Mouse (Mus musculus) kidney, adult 18-20 months (tissue): ENCODE results near the gene Sgsm2.

Experiments
- DNase-seq: peaks from one replicate; pipeline ENCODE4 v3.0.0; 2021

Gene Sgsm2

DNA sequence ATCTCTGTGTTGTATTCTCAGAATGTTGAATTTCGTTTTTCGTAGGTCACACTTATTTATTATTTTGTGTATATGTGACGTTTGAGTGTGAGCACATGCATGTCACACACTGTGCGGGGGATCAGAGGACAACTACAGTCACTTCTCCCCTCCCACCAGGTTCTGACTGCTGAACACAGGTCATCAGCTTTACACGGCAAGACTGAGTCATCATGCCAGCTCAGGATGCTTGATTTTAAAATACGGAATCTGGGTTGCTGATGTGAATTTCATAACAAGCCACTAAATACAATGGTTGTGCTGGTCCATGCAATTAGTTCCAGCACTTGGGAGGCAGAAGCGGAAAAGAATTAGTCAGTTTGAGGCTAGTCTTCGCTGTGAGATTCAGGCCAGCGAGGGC lies 15.9 kb downstream of the Sgsm2 start:
- DNase-seq, result no peak

DNA sequence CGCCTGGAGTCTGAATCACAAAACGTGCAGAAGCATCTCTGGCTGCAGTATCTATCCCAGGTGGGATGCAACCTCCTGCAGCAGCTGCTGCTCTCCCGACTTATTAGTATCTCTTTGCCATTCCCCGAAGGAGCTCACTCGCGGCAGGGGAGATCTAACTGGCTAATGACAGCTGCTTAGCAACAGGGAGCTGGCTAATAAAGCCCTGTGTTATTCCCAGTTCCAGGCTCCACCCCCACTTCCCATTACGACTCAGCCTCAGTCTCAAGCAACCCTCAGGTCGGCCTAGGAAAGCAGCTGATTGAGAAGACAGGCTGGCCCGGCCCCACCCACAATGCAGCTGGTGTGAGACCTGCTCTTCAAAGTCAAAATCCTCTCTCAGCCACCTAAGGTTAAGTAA lies 20.1 kb downstream of the Sgsm2 start:
- DNase-seq, result peak; percentile 32

DNA sequence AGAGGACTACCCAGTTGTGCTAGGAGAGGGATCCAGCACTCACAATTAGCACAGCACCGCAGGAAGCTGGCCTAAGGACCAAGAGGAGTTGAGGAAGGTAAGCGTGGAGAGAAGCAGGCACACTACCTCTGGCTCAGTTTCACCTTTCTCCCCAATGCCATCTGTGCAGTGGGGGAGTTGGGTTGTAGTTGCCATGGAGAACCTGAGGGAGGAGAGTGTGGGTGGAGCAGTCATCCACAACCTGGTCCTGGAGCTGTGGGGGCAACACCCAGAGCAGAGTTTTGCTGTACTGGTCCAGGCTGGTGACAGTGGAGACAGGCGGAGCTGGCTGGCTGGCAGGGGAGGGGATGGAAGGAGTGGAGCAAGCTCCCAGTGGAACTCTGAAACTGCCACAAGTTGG lies 22.2 kb downstream of the Sgsm2 start:
- no peak for DNase-seq

DNA sequence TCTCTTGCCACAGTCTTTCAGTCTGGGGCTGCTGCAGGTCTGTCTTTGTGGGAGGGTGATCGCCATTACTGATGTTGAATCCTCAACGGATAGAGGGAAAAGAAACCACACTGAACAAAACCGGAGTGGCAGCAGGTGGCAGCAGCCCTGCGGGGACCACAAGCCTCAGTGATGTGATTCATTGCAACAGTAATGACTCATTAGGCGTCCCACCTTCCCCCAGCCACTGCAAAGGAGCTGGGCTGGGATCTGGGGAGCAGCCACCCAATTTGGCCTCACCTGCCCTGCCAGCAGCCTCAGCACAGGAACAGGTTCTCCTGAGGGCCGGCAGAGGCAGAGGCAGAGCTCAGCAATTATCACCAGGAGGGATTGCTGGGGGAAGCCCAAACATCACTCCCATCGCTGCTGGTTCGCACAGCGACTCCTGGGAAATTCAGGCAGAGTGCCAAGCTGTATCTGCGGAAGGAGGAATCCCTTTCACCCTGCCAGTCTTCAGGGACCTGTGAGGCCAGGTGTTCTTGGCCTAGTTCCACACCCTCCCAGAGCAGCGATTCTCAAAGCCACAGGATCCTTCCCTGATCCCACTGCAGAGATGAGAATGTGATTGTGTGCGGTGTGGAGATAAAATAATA lies 25.8 kb downstream of the Sgsm2 start:
- DNase-seq, result no peak

DNA sequence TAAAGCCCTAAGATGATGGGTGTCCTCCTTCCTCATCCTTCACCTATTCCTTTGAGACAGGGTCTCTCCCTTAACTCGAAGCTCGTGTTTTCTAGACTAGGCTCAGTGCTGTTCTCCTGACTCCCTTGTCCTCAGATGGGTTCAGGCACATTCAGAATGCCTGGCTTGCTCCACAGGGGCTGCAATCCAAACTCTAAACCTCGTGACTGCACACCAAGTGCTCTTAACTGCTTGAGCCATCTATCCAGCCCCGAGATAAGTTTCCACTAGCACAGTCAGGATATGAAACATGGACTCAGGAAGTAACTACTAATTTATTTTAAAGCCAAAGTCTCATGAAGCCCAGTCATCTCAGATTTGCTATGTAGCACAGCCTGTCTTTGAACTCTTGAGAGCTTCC lies 26.3 kb downstream of the Sgsm2 start:
- DNase-seq, result no peak

DNA sequence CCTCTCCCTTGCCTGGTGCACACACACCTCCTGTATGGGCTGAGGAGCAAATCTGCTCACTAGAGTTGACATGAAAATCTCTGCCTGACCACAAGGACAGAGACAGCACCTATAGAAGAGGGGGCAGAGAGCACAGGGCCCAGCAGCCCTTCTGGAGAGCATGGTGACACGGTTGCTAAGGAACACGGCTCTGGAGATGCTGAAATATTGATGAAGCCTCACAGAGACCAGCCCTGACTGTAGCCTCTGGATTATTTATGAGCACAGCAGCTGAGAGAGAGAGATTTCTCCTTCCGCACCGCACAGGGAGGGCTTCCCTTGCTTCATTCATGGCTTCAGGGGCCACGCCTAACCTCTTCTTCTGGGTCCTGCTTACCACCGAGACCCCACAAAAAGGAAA lies 27.3 kb downstream of the Sgsm2 start:
- DNase-seq, result no peak

DNA sequence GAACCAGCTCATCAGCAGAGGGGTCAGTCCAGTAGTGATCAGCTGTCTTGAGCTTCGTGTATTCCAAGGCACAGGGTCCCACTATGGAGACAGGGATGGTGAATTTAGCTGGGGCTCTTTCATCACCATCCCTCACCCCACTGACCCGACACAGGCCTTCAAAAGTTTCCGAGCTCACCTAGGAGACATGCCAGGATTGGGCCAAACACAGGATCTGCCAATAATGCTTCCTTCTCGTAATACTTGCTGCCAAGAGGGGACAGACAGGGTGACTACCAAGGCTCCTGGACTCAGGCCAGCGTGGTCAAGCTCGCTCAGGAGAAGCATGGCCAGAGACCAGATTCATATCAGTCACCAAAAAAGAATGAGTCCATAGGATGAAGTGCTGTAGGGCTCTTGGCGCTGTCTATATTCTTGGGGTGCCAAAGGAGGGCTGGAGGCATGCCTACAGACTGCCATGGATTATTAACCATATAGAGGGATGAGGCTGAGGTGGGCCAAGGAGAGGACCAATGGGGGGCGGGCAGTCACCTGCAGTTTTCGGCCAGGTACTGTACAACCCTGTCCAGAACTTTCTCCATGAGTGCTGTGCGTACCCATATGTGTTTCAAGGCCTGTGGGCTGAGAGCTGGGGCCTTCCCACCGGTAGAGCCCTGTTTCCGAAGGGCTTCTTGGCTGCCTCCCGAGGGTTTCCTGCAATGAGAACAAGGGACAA lies 28.7 kb downstream of the Sgsm2 start:
- DNase-seq, result no peak

DNA sequence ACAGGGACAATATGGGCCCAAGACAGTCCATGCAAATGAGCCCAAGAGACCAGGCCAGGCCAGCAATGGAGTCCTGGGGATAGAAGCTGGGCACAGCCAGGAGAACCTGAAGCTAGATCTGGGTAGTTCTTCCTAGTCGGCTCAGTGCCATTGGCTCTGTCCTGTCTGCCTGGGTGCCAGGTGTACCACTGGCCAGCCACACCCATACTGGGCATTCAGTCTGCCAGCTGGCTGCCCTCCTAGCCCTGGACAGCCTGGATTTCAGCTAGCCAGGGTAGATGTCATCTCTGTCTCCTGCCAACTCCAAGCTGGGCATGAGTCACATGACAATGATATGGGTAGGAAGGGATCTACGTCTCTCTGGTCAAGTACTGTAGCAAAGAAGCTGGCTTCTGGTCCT lies 29.7 kb downstream of the Sgsm2 start:
- DNase-seq, result peak; percentile 69

DNA sequence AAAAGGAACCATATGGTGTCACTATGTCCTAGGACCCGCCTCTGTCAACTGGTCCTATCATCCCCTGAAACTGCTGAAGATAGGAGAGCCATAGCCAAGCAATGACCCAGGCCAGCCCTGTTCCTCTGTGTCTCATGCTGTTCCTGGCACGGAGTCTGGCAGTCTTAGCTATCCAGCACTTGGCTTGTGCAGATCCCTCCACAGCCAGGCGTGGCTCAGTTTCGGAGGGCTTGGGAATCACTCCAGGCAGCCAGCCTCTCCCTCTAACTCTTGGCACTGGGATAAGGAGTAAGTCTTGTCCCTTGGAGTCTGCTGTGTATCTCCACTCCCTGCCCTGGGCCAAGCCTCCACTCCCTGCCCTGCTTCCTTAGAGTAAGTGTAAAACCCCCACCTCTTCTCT lies 30.2 kb downstream of the Sgsm2 start:
- no peak for DNase-seq

DNA sequence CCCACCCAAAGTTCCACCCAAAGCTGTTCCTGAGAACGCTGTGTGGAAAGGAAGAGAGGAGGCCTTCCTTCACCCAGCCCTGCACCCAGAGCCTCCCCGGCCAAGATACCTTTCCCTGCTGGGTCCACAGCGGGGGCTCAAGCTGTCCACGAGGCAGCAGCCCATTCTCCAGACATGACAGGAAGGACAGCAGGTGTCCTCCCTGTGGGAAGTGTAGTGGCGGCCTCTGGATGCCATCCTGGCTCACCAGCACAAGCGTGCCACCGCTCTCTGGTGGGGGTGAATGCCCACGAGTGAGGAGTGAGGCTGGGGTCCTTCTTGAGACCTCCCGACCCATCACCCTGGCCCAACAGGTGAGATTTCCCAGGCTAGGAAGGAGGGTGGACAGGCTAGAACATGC lies 31.6 kb downstream of the Sgsm2 start:
- DNase-seq, result no peak

DNA sequence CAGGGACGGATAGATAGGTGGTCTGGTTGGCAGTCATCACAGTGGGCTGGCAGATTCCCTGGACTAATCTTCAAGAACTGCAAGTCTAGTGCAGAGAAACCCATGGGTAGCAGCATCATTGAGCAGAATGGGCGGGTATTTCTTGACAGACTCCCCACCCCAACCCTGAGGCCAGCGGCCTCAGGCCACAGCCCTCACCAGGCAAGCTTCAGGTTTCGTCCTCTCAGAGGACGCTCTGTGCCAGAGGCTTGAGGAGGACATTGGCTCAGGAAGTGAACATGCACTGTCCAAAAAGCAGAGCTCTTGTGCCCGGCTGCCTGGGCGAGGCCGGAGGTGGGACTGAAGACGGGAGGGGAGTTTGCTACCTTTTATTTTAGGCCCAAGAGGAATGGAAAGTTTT lies 32.4 kb downstream of the Sgsm2 start:
- no peak for DNase-seq

DNA sequence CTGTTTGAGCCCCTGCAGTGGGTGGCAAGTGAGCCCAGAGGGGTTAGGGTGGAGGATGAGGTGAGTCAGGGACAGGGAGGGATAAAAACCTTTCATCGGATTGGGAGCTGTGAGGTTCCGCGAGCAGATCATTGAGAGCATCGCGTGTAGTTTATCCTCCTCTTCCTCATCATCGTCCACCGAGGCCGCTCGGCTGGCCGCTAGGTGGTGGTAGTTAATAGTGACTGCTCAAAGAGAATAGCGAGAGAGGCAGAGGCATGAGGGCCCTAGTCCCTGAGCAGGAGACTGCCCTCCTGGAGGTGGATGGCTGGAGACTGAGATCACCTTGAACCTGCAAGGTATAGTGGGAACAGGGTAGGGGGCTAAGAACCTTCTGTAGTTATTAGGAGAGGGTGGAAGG lies 33.4 kb downstream of the Sgsm2 start:
- DNase-seq, result no peak

DNA sequence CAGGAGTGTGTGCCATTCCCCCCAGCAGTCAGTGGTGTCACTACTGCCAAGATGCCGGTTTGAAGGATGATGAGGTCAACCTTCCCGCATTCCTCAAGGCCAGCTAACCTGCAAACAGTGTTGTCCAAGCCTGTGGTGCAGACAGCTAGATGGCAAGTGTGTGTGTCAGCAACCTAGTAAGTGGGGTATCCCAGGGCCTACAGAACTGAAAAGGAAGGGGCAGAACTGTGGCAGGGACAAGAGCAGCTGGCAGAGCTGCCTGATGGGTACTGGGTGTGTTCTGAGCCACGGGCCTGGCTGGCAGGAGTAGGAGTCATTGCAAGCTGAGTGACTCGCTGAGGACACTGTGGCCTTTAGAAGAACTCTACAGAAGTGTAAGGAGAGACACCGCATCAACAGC lies 34.7 kb downstream of the Sgsm2 start:
- DNase-seq, result no peak

DNA sequence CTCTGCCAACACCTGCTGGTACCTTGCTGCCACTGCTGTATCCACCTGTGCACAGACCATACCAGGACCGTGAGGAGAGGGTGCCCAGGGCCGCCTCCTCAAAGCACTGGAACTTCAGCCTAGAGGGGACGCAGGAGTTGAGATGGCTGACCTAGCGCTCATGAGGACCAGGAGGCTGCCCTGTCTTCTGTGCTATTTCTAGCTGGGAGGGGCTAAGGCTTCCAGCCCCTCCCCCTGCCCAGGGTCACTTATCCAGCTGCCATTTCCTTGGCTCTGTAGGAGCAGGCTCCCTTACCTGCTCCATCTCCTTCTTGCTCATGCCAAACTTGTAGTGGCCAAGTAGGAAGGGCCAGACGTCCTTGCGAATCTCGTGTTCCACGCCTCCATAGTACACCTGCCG lies 39.1 kb downstream of the Sgsm2 start:
- no peak for DNase-seq

DNA sequence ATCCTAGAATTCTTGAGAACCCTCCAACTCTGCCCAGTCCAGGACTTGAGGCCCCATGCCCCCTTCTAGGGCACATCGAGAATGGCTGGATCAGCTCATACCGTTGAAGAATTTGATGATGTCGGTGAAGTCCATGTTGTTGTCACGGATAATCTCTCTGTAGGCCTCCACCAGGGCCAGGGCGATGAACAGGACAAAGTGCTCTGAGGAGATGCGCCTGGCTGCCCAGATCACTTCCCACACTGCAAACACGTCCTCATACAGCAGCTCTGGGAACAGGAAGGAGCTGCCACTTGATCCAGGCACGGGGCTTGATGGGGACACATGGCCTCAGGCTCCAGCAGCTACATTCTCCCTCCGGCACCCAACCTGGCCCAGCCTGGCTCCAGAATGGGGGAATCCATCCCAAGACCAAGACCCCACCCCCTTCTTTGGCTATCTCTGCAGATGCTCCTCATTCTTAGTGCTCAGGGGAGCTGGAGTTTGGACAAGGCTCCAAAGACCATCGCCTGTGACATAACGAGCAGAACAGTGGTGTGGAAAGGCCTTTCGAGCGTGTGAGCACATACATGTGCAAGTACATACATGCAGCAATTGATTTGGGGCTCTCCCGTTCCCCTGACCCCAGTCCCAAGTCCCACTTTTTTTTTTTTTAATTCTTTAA lies 45.7 kb downstream of the Sgsm2 start:
- peak; percentile 70 for DNase-seq

DNA sequence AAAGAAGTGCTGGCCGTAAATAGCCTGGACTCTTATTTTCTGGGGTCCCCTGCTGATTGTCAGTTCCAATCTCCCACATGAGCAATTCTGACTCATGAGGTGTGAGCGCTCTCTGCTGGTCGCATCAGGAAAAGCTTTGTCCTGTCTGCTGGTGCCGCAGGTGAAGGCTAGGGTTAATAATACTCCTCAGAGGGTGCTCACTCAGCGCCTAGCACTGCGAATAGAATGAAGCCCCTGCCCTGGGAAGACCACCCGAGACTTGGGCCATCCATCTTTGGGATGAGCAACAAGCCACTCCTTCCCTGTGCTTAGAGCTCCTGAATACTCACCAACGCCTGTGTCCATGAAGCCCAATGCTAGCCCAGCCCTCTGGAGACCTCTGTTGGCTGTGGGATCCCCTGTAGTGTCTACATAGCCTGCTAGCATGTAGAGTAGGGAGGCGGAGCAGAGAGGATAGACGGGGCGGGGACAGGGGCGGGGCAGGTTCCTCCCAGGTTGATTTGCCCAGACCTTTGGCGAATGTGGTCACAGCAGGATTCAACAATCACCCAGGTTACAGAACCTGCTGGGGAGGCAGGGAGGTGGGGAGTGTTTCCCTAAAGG lies 48.8 kb downstream of the Sgsm2 start:
- DNase-seq, result peak; percentile 90

DNA sequence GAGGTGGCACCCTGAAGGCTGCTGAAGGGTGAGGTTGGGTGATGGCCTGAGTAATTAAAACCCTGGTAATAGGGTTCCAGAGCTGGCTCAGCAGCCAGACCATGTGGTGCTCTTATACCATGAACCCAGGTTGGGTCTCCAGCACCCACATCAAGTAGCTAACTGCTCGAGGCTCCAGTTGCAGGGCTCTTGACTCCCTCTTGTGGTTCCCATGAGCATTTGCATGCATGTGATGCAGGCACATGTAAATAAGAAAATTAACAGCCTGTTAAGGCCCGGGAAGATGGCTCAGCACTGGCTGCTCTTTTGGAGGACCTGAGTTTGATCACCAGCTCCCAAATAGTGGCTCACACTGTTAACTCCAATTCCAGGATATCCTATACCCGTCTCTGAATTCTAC lies 51.1 kb downstream of the Sgsm2 start:
- no peak for DNase-seq

DNA sequence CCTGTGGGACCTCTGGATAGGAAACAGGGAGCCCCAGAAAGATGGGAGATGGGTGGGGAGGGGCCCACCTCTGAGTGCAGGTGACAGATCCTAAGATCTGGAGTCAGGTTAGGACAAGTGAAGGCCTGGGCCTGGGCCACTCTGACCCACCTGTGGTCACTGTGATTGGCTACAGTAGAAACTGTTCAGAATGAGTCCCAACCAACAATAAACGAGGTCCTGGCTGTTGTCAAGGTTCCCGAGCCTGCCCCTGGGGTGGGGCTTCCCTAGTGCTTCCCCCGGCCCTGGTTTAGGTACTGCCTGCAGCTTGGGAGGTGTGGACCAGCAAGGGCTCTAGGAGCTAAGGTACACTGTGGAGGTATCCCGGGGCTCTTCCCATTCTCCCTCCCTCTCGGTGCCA lies 53.1 kb downstream of the Sgsm2 start:
- DNase-seq, result no peak

DNA sequence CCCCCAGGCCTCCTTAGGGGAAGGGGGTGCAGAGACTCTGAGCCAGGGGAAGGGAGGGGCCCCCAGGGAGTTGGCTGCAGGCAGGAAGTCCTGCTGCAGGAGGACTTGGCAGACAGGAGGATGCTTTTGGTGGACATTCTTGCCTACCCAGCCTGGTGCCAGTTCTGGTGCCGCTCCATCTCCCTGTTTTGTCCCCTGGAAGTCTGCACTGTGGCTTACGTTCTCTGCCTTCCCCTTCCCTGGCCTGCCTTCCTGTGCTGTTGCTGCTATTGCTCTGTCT lies 53.5 kb downstream of the Sgsm2 start:
- no peak for DNase-seq

DNA sequence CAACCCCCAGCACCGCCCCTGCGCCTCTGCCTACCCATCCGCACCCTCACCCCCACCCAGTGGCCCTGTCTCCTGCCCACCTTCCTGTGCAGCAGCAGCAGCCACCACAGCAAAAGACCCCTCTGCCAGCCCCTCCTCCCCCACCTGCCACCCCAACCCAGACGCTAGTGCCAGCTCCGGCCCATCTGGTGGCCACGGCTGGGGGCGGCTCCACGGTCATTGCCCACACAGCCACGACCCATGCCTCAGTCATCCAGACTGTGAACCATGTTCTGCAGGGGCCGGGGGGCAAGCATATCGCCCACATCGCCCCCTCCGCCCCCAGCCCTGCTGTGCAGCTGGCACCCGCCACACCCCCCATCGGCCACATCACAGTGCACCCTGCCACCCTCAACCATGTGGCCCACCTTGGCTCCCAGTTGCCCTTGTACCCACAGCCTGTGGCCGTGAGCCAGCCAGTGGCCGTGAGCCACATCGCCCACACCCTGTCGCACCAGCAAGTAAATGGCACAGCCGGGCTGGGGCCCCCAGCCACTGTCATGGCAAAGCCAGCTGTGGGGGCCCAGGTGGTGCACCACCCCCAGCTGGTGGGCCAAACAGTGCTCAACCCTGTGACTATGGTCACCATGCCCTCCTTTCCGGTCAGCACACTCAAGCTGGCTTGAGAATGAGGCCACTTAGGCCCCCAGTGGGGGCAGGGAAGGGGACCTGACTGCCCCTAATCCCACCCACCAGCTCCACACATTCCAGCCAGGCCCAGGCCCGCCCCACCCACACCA lies 54.0 kb downstream of the Sgsm2 start:
- no peak for DNase-seq

DNA sequence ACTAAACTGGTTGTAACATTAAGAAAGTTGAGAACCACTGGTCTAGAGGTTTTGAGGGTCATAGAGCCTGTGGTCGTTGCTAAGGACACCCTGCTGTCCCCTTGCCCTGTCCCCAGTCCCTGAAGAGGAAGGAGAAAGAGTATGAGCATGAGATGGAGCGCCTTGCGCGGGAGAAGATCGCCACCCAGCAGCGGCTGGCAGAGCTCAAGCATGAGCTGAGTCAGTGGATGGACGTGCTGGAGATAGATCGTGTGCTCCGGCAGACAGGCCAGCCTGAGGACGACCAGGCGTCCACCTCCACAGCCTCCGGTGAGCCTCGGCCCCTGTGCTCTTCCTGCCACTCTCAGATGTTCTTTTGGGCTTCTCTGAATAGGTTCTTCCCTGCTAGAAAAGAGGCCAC lies 54.8 kb downstream of the Sgsm2 start:
- no peak for DNase-seq

DNA sequence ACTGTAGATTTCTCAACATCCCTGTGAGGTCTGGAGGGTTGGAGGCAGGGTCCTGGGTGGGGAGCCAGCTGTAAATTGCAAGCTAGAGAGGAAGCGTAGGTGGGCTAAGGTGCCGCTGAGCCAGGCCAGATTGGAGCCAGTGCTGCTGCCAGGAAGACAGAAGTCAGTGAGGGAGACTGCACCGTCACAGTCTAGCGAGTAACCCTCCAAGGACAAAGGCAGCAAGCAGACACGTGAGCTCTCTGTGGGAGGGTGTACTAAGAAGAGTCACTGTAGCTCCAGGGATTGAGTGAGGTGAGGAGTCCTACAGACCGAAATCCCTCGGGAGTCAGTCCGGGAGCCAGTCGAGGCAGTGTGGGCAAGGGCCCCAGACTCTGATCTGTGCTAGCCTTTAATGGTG lies 55.5 kb downstream of the Sgsm2 start:
- peak; percentile 76 for DNase-seq

DNA sequence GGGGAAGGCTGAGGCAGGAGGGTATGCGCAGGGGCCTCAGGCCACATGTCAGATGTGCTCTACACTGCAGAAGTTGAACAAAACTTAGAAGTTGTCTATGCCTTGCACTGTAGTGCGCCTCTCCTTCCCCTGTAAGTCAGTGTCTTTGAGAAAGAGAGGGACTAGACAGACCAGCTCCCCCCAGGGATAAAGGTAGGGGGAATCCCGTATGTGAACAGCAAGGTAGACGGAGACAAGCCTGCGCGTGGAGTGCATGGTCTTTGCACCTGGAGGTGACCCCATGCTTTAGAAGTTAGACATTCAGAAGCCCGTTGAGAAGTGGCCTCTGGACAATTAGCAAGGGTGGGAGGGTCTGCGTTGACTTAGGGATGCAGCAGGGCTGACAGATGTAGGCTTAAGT lies 56.1 kb downstream of the Sgsm2 start:
- DNase-seq, result no peak
